Mouse (Mus musculus): ENCODE data around the gene Spg7. TPM values are rescaled to one million over a fixed set of nuclear protein-coding genes. Genes with fewer than 3 reads are reported as not detected.
A peak's percentile ranks its signal among the peaks of the same experiment; 100 is the strongest.

The Spg7 gene
- total and polyA plus RNA-seq, 3 experiments, result 28.9 to 36.0 TPM; not detected in 1

DNA sequence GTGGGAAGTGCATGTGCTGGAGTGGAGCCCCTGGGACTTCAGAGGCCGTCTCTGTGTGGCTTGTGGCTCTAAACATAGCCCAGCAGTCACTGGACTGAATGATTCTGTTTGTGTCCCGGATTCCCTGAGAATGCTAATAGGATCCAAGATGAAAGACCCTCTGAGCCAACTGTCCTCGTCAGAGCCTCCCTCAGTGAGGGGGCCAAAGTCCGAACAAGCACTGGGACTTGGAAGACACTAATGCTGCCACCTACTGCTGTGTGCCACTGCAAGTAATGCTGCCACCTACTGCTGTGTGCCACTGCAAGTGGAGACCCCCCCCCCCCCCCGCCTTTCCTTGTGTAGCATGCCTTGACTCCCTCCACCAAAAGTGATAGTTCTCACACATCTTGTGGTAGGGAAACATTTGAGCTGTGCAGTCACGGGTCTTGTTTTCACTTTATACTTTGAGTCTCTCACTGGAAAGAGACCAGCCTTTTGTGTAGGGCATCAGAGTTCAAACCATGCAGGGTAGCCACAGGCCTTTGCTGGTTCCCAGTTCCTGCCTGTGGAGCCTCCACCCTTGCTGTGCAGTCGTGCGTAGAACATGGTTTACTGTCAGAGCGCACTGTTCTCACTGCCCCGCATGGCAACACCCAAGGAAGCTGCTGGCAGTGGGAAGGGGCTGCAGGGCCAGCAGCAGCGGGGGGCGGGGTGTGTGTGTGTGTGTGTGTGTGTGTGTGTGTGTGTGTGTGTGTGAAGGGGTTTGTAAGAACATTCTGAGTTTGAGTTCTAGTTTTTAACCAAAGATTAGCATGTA, 35.2 kb downstream of the Spg7 start:
- Histone ChIP-seq H3K79me2 (ENCODE audit: control insufficient read depth, insufficient read depth, low read length, poor library complexity) (peaks cover 11% of the 10 kb centered on the region), H3K9me3 (replicated peaks; ENCODE audit: insufficient read depth, low read length) (no peaks in the 10 kb centered on the region), H3K4me3 (ENCODE audit: control insufficient read depth in 1 of 2, insufficient read depth in 1 of 2, low read depth in 2 of 2, low read length in 2 of 2) (no peak overlapping the region), H3K4me1 (ENCODE audit: control insufficient read depth in 1 of 2, insufficient read depth in 2 of 2, low read length in 2 of 2) (no peaks in the 10 kb centered on the region), H3K9ac (ENCODE audit: control insufficient read depth, low read depth, low read length, poor library complexity, severe bottlenecking) (no peak overlapping the region), H3K27ac (ENCODE audit: control insufficient read depth, low read depth, low read length) (no peak overlapping the region), H3K27me3 (ENCODE audit: control insufficient read depth in 1 of 2, insufficient read depth in 2 of 2, low read length in 2 of 2) (no peaks in the 10 kb centered on the region), H3K36me3 (ENCODE audit: control insufficient read depth in 1 of 2, insufficient read depth in 2 of 2, low read length in 2 of 2) (no peaks in the 10 kb centered on the region; a peak in 1 of 4 replicates)
- TF ChIP-seq GABPA (IDR thresholded peaks at IDR 0.05; ENCODE audit: low read depth, low read length) (no peak), ELF1 (IDR thresholded peaks at IDR 0.05; ENCODE audit: low read depth, low read length) (no peak), SMC3 (IDR thresholded peaks at IDR 0.05; ENCODE audit: low read depth, low read length) (peak; percentile 1; the same call in 1 of the 2 replicates), RCOR1 (IDR thresholded peaks at IDR 0.05; ENCODE audit: low read depth, low read length) (no peak), MAX (IDR thresholded peaks at IDR 0.05; ENCODE audit: low read length) (no peak)
- DNase-seq (ENCODE audit: low read depth, low spot score), result no peak

DNA sequence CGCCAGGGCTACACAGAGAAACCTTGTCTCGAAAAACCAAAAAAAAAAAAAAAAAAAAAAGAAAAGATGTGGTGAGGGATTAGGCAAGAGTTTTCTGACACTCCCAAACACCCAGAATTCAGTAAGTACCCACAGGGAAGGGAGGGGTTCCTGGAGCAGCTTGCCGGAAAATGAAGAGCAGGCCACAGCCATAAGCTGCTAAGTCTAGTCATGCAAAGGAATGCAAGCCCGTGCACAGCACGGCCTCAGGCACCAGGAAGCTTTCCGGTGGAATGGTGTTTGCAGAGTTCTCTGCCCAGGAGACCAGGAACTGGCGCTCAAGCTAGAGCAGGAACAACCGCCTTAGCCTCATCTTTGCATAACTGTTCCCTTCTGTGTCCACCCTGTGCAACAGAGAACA, 37.5 kb downstream of the Spg7 start:
- Histone ChIP-seq H3K4me3 (ENCODE audit: control insufficient read depth in 1 of 2, insufficient read depth in 1 of 2, low read depth in 2 of 2, low read length in 2 of 2) (no peak overlapping the region), H3K9ac (ENCODE audit: control insufficient read depth, low read depth, low read length, poor library complexity, severe bottlenecking) (no peak overlapping the region), H3K27ac (ENCODE audit: control insufficient read depth, low read depth, low read length) (no peak overlapping the region), H3K4me1 (ENCODE audit: control insufficient read depth in 1 of 2, insufficient read depth in 2 of 2, low read length in 2 of 2) (peaks cover 0 to 8% of the 10 kb centered on the region in 2 experiments; a peak in 1 of 4 replicates), H3K27me3 (ENCODE audit: control insufficient read depth in 1 of 2, insufficient read depth in 2 of 2, low read length in 2 of 2) (no peaks in the 10 kb centered on the region), H3K36me3 (ENCODE audit: control insufficient read depth in 1 of 2, insufficient read depth in 2 of 2, low read length in 2 of 2) (peaks cover 13 to 15% of the 10 kb centered on the region in 2 experiments), H3K9me3 (replicated peaks; ENCODE audit: insufficient read depth, low read length) (no peaks in the 10 kb centered on the region), H3K79me2 (ENCODE audit: control insufficient read depth, insufficient read depth, low read length, poor library complexity) (peaks cover 26% of the 10 kb centered on the region)
- no peak for TF ChIP-seq JUND (IDR thresholded peaks at IDR 0.05; ENCODE audit: low read depth, low read length)
- no peak for TF ChIP-seq KAT2A (conservative IDR thresholded peaks at IDR 0.05; ENCODE audit: low read depth, low read length)
- no peak for TF ChIP-seq CHD1 (IDR thresholded peaks at IDR 0.05; ENCODE audit: low read depth, low read length)
- no peak for TF ChIP-seq TCF12 (IDR thresholded peaks at IDR 0.05; ENCODE audit: low read depth, low read length)
- TF ChIP-seq HCFC1 (IDR thresholded peaks at IDR 0.05; ENCODE audit: low read depth, low read length), result no peak
- no peak for TF ChIP-seq ZNF384 (IDR thresholded peaks at IDR 0.05; ENCODE audit: low read depth, low read length)
- no peak for TF ChIP-seq RCOR1 (IDR thresholded peaks at IDR 0.05; ENCODE audit: low read depth, low read length)
- no peak for TF ChIP-seq RAD21 (IDR thresholded peaks at IDR 0.05; ENCODE audit: low read depth, low read length)
- TF ChIP-seq E2F4 (IDR thresholded peaks at IDR 0.05; ENCODE audit: borderline replicate concordance, low read depth, low read length), result no peak
- no peak for DNase-seq (ENCODE audit: low read depth, low spot score)

DNA sequence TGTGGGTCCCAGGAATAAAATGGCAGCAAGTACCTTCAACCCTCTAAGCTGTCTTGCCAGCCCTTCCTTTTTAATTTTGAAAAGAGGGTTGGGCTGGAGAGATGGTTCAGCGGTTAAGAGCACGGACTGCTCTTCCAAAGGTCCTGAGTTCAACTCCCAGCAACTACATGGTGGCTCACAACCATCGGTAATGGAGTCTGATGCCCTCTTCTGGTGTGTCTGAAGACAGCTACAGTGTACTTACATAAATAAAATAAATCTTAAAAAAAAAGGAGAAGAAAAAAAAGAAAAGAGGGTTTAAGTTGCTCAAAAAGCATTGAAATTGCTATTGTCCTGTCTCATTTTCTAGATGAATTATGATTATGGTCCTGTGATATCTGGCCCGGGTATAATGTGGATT, 38.5 kb downstream of the Spg7 start:
- Histone ChIP-seq H3K9ac (ENCODE audit: control insufficient read depth, low read depth, low read length, poor library complexity, severe bottlenecking) (peak overlapping the region; percentile 84), H3K27ac (ENCODE audit: control insufficient read depth, low read depth, low read length) (no peak overlapping the region)

More for the DNA sequence above, 38.5 kb downstream of the Spg7 start:
- H3K36me3 ChIP-seq (ENCODE audit: control insufficient read depth in 1 of 2, insufficient read depth in 2 of 2, low read length in 2 of 2), result peaks cover 13 to 15% of the 10 kb centered on the region in 2 experiments
- H3K9me3 ChIP-seq (replicated peaks; ENCODE audit: insufficient read depth, low read length), result no peaks in the 10 kb centered on the region
- peaks cover 0 to 8% of the 10 kb centered on the region in 2 experiments; a peak in 1 of 4 replicates for H3K4me1 ChIP-seq (ENCODE audit: control insufficient read depth in 1 of 2, insufficient read depth in 2 of 2, low read length in 2 of 2)
- peaks cover 26% of the 10 kb centered on the region for H3K79me2 ChIP-seq (ENCODE audit: control insufficient read depth, insufficient read depth, low read length, poor library complexity)
- TF ChIP-seq MAX (IDR thresholded peaks at IDR 0.05; ENCODE audit: low read length), result no peak
- TF ChIP-seq SIN3A (IDR thresholded peaks at IDR 0.05; ENCODE audit: low read length), result no peak
- peak; percentile 28 for TF ChIP-seq RAD21 (IDR thresholded peaks at IDR 0.05; ENCODE audit: low read depth, low read length)
- TF ChIP-seq JUND (IDR thresholded peaks at IDR 0.05; ENCODE audit: low read depth, low read length), result no peak
- no peak for TF ChIP-seq NRF1 (IDR thresholded peaks at IDR 0.05; ENCODE audit: insufficient read depth, low read depth, low read length, poor library complexity, severe bottlenecking)
- TF ChIP-seq ZC3H11A (IDR thresholded peaks at IDR 0.05; ENCODE audit: low read depth, low read length), result peak; percentile 24; the same call in 1 of the 2 replicates
- peak; percentile 70 for TF ChIP-seq TBP (IDR thresholded peaks at IDR 0.05; ENCODE audit: low read depth, low read length)
- TF ChIP-seq MXI1 (IDR thresholded peaks at IDR 0.05; ENCODE audit: low read depth, low read length), result no peak
- peak; percentile 31; the same call in 1 of the 2 replicates for TF ChIP-seq SMC3 (IDR thresholded peaks at IDR 0.05; ENCODE audit: low read depth, low read length)
- no peak for TF ChIP-seq MAZ (IDR thresholded peaks at IDR 0.05; ENCODE audit: low read depth, low read length)
- TF ChIP-seq E2F4 (IDR thresholded peaks at IDR 0.05; ENCODE audit: borderline replicate concordance, low read depth, low read length), result no peak
- TF ChIP-seq CTCF (IDR thresholded peaks at IDR 0.05 in 2 of 3, conservative IDR thresholded peaks at IDR 0.05 in 1 of 3; ENCODE audit: control insufficient read depth in 1 of 3, insufficient read depth in 1 of 3, low read depth in 2 of 3, low read length in 3 of 3, poor library complexity in 1 of 3, severe bottlenecking in 1 of 3), result peak in 1 of 3 experiments; percentile 37; a peak in 2 of 6 replicates
- no peak for TF ChIP-seq ELF1 (IDR thresholded peaks at IDR 0.05; ENCODE audit: low read depth, low read length)
- no peak for DNase-seq (ENCODE audit: low read depth, low spot score)
- peak overlapping the region in 1 of 2 experiments; percentile 71; a peak in 2 of 4 replicates for H3K4me3 ChIP-seq (ENCODE audit: control insufficient read depth in 1 of 2, insufficient read depth in 1 of 2, low read depth in 2 of 2, low read length in 2 of 2)
- H3K27me3 ChIP-seq (ENCODE audit: control insufficient read depth in 1 of 2, insufficient read depth in 2 of 2, low read length in 2 of 2), result no peaks in the 10 kb centered on the region

All from MEL (cell line).